Mouse (Mus musculus): ENCODE results near the gene Srpk2.

- TF ChIP-seq POLR2A (IDR thresholded peaks at IDR 0.05; ENCODE audit: borderline replicate concordance, extremely low read depth, insufficient read depth, insufficient read length, poor library complexity, severe bottlenecking) (no peak), CTCF (IDR thresholded peaks at IDR 0.05; ENCODE audit: borderline replicate concordance, extremely low read depth, insufficient read depth, insufficient read length) (no peak)
Observed at GRCm38 (mm10) chr5:23497920-23498319, 186.5 kb downstream of the Srpk2 start.

Measured in brain, embryonic 14.5 days (tissue).